Mouse (Mus musculus): ENCODE results near the gene Tpk1.
A peak's percentile ranks its signal among the peaks of the same experiment; 100 is the strongest.

GRCm38 (mm10) chr6:43665677-43666546 is at the start of gene Tpk1:
- TF ChIP-seq MAX (IDR thresholded peaks at IDR 0.05; ENCODE audit: low read length) (no peak), POLR2A (IDR thresholded peaks at IDR 0.05; ENCODE audit: control insufficient read depth in 1 of 2, insufficient read depth in 1 of 2, low read depth in 1 of 2, low read length in 2 of 2, poor library complexity in 1 of 2) (peak; percentile 76 to 84; a peak in 3 of 4 replicates), EP300 (IDR thresholded peaks at IDR 0.05; ENCODE audit: low read depth in 1 of 2, low read length in 2 of 2) (0 out of 4 replicates have a peak, but pooled peaks of 1 of the 2 experiments have one; percentile 24)
